19 mouse cellular contexts compared by ENCODE assay signal in the genomic region with DNA sequence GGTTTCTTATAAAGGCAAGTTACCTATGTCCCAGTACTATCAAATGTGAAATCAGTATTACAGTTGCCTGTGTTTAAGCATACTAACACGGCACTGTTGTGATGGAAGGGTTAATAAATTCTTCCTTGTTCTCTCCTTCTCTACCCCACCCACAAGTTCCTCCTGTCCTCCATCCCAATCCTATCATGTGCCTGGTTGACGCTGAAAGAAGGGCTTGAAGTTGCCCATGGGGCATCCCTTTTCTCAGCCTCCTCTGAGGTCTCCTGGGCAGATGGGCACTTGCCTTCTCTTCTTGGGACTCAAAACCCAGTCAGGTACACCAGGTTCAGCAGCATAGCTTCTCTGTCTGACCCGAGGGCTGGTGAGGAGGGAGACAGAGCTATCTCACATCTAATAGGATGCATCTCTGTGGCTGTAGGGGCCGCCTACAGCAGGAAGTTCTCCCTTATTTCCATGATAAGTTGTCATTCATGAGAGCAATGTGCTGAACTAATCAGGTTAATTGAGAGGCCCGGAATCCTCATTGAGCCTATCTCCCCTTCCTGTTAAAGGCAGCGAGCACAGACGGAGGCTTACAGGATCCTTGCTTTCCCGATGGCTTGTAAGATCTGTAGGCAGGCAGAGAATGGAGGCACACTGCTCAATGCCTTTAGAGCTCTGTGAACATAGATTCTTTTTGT. TPM values are rescaled to one million over a fixed set of nuclear protein-coding genes. Genes with fewer than 3 reads are reported as not detected.
A peak's percentile ranks its signal among the peaks of the same experiment; 100 is the strongest.
DNase-seq lines count a peak whose midpoint lies in the region; ATAC-seq and TF ChIP-seq lines count a peak whose summit lies in the region.
"Had no signal": no experiment of that assay in that cellular context is flagged by ENCODE, and none has a peak within 500 bp of the region (broad histone marks: within the 10 kb centered on the region; RNA-seq: fewer than 3 reads in every experiment).

No protein-coding gene starts in this region.

- no peaks in the 10 kb centered on the region for H3K27me3 ChIP-seq in hindbrain, embryonic 13.5 days
- no peaks in the 10 kb centered on the region for H3K27me3 ChIP-seq in midbrain, embryonic 12.5 days
- H3K27me3 ChIP-seq: limb, embryonic 15.5 days; stomach, embryonic 15.5 days had no signal

- no peak for TF ChIP-seq POLR2A in lung, adult 2 months (IDR thresholded peaks at IDR 0.05; ENCODE audit: borderline replicate concordance, extremely low read depth, low read depth, low read length)

- H3K4me1 ChIP-seq in hindbrain, embryonic 13.5 days (replicated peaks), result peaks cover 41% of the 10 kb centered on the region
- peaks cover 51% of the 10 kb centered on the region for H3K4me1 ChIP-seq in midbrain, embryonic 12.5 days
- no peaks in the 10 kb centered on the region for H3K4me1 ChIP-seq in lung, adult 2 months (ENCODE audit: control insufficient read depth, insufficient read depth, low read length)
- H3K4me1 ChIP-seq: stomach, embryonic 15.5 days had no signal

- DNase-seq in heart, adult 11 months, result peak; percentile 86
- DNase-seq in heart, adult 18-20 months, result no peak
- DNase-seq in retina, embryonic 14.5 days (ENCODE audit: low spot score), result peak; percentile 59
- no peak for DNase-seq in lung, postnatal 25 days (ENCODE audit: low spot score)
- DNase-seq in lung, adult 2 months, result no peak
- DNase-seq in spleen, postnatal 10 days (ENCODE audit: low spot score in 2 of 2), result no peak
- DNase-seq: adrenal gland, postnatal 25 days; cerebellum, postnatal 14 days; embryo, embryonic 11 days; gastrocnemius, postnatal 14 days; kidney, adult 8-10 months; kidney, postnatal 36 days; layer of hippocampus, adult 9-11 months; spleen, adult 18-20 months had no signal

- 37% methylated on average over 8 of the region's 8 CpGs for WGBS in hindbrain, embryonic 13.5 days
- 28% methylated on average over 8 of the region's 8 CpGs for WGBS in midbrain, embryonic 12.5 days
- WGBS in lung, adult 2 months, result 72% methylated on average over 8 of the region's 8 CpGs

- H3K27ac ChIP-seq in hindbrain, embryonic 13.5 days, result peak overlapping the region; percentile 73
- peak overlapping the region; percentile 60 for H3K27ac ChIP-seq in midbrain, embryonic 12.5 days (replicated peaks)
- H3K27ac ChIP-seq: limb, embryonic 15.5 days; macrophage; stomach, embryonic 15.5 days had no signal

- TF ChIP-seq CTCF in lung, adult 2 months (IDR thresholded peaks at IDR 0.05; ENCODE audit: insufficient read depth, low read length), result no peak

- no peak overlapping the region for H3K4me2 ChIP-seq in hindbrain, embryonic 13.5 days
- H3K4me2 ChIP-seq in midbrain, embryonic 12.5 days (replicated peaks), result no peak overlapping the region
- H3K4me2 ChIP-seq: limb, embryonic 15.5 days; stomach, embryonic 15.5 days had no signal

- no peak overlapping the region for H3K4me3 ChIP-seq in hindbrain, embryonic 13.5 days
- no peak overlapping the region for H3K4me3 ChIP-seq in midbrain, embryonic 12.5 days
- H3K4me3 ChIP-seq in lung, adult 2 months (replicated peaks; ENCODE audit: extremely low read depth, low read depth, low read length), result no peak overlapping the region
- H3K4me3 ChIP-seq: limb, embryonic 15.5 days; stomach, embryonic 15.5 days had no signal

- no peaks in the 10 kb centered on the region for H3K9me3 ChIP-seq in hindbrain, embryonic 13.5 days
- H3K9me3 ChIP-seq in midbrain, embryonic 12.5 days, result no peaks in the 10 kb centered on the region
- H3K9me3 ChIP-seq: limb, embryonic 15.5 days; stomach, embryonic 15.5 days had no signal

- H3K36me3 ChIP-seq in hindbrain, embryonic 13.5 days, result no peaks in the 10 kb centered on the region
- no peaks in the 10 kb centered on the region for H3K36me3 ChIP-seq in midbrain, embryonic 12.5 days
- H3K36me3 ChIP-seq: limb, embryonic 15.5 days; stomach, embryonic 15.5 days had no signal

- ATAC-seq in hindbrain, embryonic 13.5 days (ENCODE audit: low FRiP score), result no peak
- ATAC-seq in midbrain, embryonic 12.5 days (ENCODE audit: low FRiP score, low read depth), result peak; percentile 38

- H3K9ac ChIP-seq in hindbrain, embryonic 13.5 days, result no peak overlapping the region
- no peak overlapping the region for H3K9ac ChIP-seq in midbrain, embryonic 12.5 days (replicated peaks)
- H3K9ac ChIP-seq: limb, embryonic 15.5 days; stomach, embryonic 15.5 days had no signal

RNA-seq across cellular contexts. Expression of a gene that starts 37.4 kb away (rescaled TPM):
- total RNA-seq in heart, adult 18-20 months (2021), result 10 to 100 TPM in 1 of 2 experiments, 1 to 10 TPM in 1; 9.9 to 12.9 TPM
- polyA plus RNA-seq in hindbrain, embryonic 13.5 days (2015; fragmentation: Nextera tagmentation; extraction: Ambion mirVana), result 135 and 159 TPM in 2 replicates
- polyA plus RNA-seq in midbrain, embryonic 12.5 days (2016; fragmentation: Nextera tagmentation; extraction: Ambion mirVana), result 89.4 and 89.6 TPM in 2 replicates
- 10.7 and 11.8 TPM in 2 replicates for polyA plus RNA-seq in lung, adult 2 months (2012; rRNA removed)

Comparison
In these comparisons a context has a peak if more than half of its experiments do, and no peak if none do; other contexts are left out.
1. DNase-seq: peak in heart, adult 11 months (single experiment) and retina, embryonic 14.5 days (single experiment); none in heart, adult 18-20 months (0 of 2), lung, postnatal 25 days (single experiment), lung, adult 2 months (single experiment) and spleen, postnatal 10 days (0 of 2).